Mouse (Mus musculus): ENCODE results near the gene Snu13. TPM values are rescaled to one million over a fixed set of nuclear protein-coding genes. Genes with fewer than 3 reads are reported as not detected.

Snu13 gene
- 237 and 238 TPM in 2 replicates for polyA plus RNA-seq (2015; fragmentation: Nextera tagmentation; extraction: Ambion mirVana)

GRCm38 (mm10) chr15:82047080-82047883 lies at the start of gene Snu13:
Gene Snu13 (minus strand): TSS chr15:82047598.
- under 1% methylated on average over 74 of the region's 74 CpGs for WGBS
- Histone ChIP-seq H3K4me2 (peak within 1 kb of the TSS; percentile 95), H3K9ac (peak within 1 kb of the TSS; percentile 72), H3K9me3 (no peaks in the 10 kb centered on the region), H3K27ac (replicated peaks) (peak within 1 kb of the TSS; percentile 92), H3K4me3 (peak within 1 kb of the TSS; percentile 75), H3K27me3 (no peaks in the 10 kb centered on the region), H3K4me1 (replicated peaks) (peaks cover 35% of the 10 kb centered on the region), H3K36me3 (peaks cover 9% of the 10 kb centered on the region; the same call in 1 of the 2 replicates)
- peak; percentile 93 for ATAC-seq (ENCODE audit: low FRiP score, low read depth)

GRCm38 (mm10) chr15:82091061-82091460 lies 43.7 kb upstream of the Snu13 start:
- H3K27me3 ChIP-seq = no peaks in the 10 kb centered on the region
- ATAC-seq (ENCODE audit: low FRiP score, low read depth) = no peak

GRCm38 (mm10) chr15:82087266-82087665 lies 39.9 kb upstream of the Snu13 start:
- Histone ChIP-seq H3K9me3 (no peaks in the 10 kb centered on the region), H3K27me3 (no peaks in the 10 kb centered on the region), H3K4me3 (no peak overlapping the region), H3K4me1 (replicated peaks) (no peaks in the 10 kb centered on the region), H3K27ac (replicated peaks) (no peak overlapping the region), H3K4me2 (no peak overlapping the region), H3K36me3 (no peaks in the 10 kb centered on the region), H3K9ac (no peak overlapping the region)
- no peak for ATAC-seq (ENCODE audit: low FRiP score, low read depth)
- 12% methylated on average over 10 of the region's 10 CpGs for WGBS

More at GRCm38 (mm10) chr15:82091061-82091460, 43.7 kb upstream of the Snu13 start:
- H3K27ac ChIP-seq (replicated peaks) = no peak overlapping the region
- H3K9ac ChIP-seq = no peak overlapping the region
- 78% methylated on average over 7 of the region's 7 CpGs for WGBS
- no peaks in the 10 kb centered on the region for H3K36me3 ChIP-seq
- no peaks in the 10 kb centered on the region for H3K9me3 ChIP-seq
- H3K4me2 ChIP-seq = no peak overlapping the region
- H3K4me1 ChIP-seq (replicated peaks) = no peaks in the 10 kb centered on the region
- no peak overlapping the region for H3K4me3 ChIP-seq

- Histone ChIP-seq H3K4me1 (replicated peaks) (no peaks in the 10 kb centered on the region), H3K27me3 (no peaks in the 10 kb centered on the region), H3K9me3 (no peaks in the 10 kb centered on the region), H3K9ac (no peak overlapping the region), H3K4me3 (no peak overlapping the region), H3K4me2 (no peak overlapping the region), H3K27ac (replicated peaks) (no peak overlapping the region), H3K36me3 (no peaks in the 10 kb centered on the region)
- 88% methylated on average over 12 of the region's 12 CpGs for WGBS
- no peak for ATAC-seq (ENCODE audit: low FRiP score, low read depth)
Measured at GRCm38 (mm10) chr15:82086131-82086530, 38.7 kb upstream of the Snu13 start.

- Histone ChIP-seq H3K4me2 (no peak overlapping the region), H3K9me3 (no peaks in the 10 kb centered on the region), H3K4me3 (no peak overlapping the region), H3K27me3 (no peaks in the 10 kb centered on the region), H3K9ac (no peak overlapping the region), H3K36me3 (no peaks in the 10 kb centered on the region), H3K27ac (replicated peaks) (no peak overlapping the region), H3K4me1 (replicated peaks) (no peaks in the 10 kb centered on the region)
- no peak for ATAC-seq (ENCODE audit: low FRiP score, low read depth)
- WGBS = 85% methylated on average over 9 of the region's 9 CpGs
Measured at GRCm38 (mm10) chr15:82085606-82086005, 38.2 kb upstream of the Snu13 start.

GRCm38 (mm10) chr15:82081161-82081560 lies 33.8 kb upstream of the Snu13 start:
- no peaks in the 10 kb centered on the region for H3K9me3 ChIP-seq
- H3K36me3 ChIP-seq = no peaks in the 10 kb centered on the region
- H3K27ac ChIP-seq (replicated peaks) = no peak overlapping the region
- no peak overlapping the region for H3K9ac ChIP-seq
- peak; percentile 69; the same call in 1 of the 2 replicates for ATAC-seq (ENCODE audit: low FRiP score, low read depth)
- WGBS = 29% methylated on average over 7 of the region's 7 CpGs
- no peak overlapping the region for H3K4me3 ChIP-seq
- H3K27me3 ChIP-seq = no peaks in the 10 kb centered on the region
- H3K4me1 ChIP-seq (replicated peaks) = no peaks in the 10 kb centered on the region
- no peak overlapping the region for H3K4me2 ChIP-seq

GRCm38 (mm10) chr15:82079883-82080282 lies 32.5 kb upstream of the Snu13 start:
- no peaks in the 10 kb centered on the region for H3K9me3 ChIP-seq
- no peak overlapping the region for H3K27ac ChIP-seq (replicated peaks)
- WGBS = 67% methylated on average over 10 of the region's 10 CpGs
- H3K27me3 ChIP-seq = no peaks in the 10 kb centered on the region
- no peak for ATAC-seq (ENCODE audit: low FRiP score, low read depth)
- H3K4me2 ChIP-seq = no peak overlapping the region
- no peak overlapping the region for H3K9ac ChIP-seq
- H3K36me3 ChIP-seq = no peaks in the 10 kb centered on the region
- H3K4me3 ChIP-seq = no peak overlapping the region
- no peaks in the 10 kb centered on the region for H3K4me1 ChIP-seq (replicated peaks)

GRCm38 (mm10) chr15:82073490-82073889 lies 26.1 kb upstream of the Snu13 start:
- Histone ChIP-seq H3K9me3 (no peaks in the 10 kb centered on the region), H3K9ac (no peak overlapping the region), H3K4me2 (no peak overlapping the region), H3K27ac (replicated peaks) (no peak overlapping the region), H3K27me3 (peaks cover 36% of the 10 kb centered on the region), H3K36me3 (no peaks in the 10 kb centered on the region), H3K4me1 (replicated peaks) (no peaks in the 10 kb centered on the region; the same call in 1 of the 2 replicates), H3K4me3 (no peak overlapping the region)
- ATAC-seq (ENCODE audit: low FRiP score, low read depth) = no peak
- 87% methylated on average over 7 of the region's 7 CpGs for WGBS

GRCm38 (mm10) chr15:82071816-82072469 lies 24.5 kb upstream of the Snu13 start:
- Histone ChIP-seq H3K4me2 (no peak overlapping the region), H3K9ac (no peak overlapping the region), H3K4me1 (replicated peaks) (no peaks in the 10 kb centered on the region; the same call in 1 of the 2 replicates), H3K9me3 (no peaks in the 10 kb centered on the region), H3K4me3 (no peak overlapping the region), H3K27ac (replicated peaks) (no peak overlapping the region), H3K27me3 (peaks cover 41% of the 10 kb centered on the region), H3K36me3 (no peaks in the 10 kb centered on the region)
- WGBS = 93% methylated on average over 26 of the region's 26 CpGs
- ATAC-seq (ENCODE audit: low FRiP score, low read depth) = no peak

GRCm38 (mm10) chr15:82069898-82070297 lies 22.5 kb upstream of the Snu13 start, which contains the start of gene Mei1:
Gene Mei1 (plus strand): TSS chr15:82069996.
- Histone ChIP-seq H3K9ac (no peak within 1 kb of the TSS), H3K27me3 (peaks cover 41% of the 10 kb centered on the region), H3K27ac (replicated peaks) (no peak within 1 kb of the TSS), H3K36me3 (no peaks in the 10 kb centered on the region), H3K4me2 (peak within 1 kb of the TSS; percentile 49), H3K4me1 (replicated peaks) (no peaks in the 10 kb centered on the region; the same call in 1 of the 2 replicates), H3K4me3 (peak within 1 kb of the TSS; percentile 27), H3K9me3 (no peaks in the 10 kb centered on the region)
- no peak for ATAC-seq (ENCODE audit: low FRiP score, low read depth)
- 25% methylated on average over 38 of the region's 40 CpGs for WGBS

- Histone ChIP-seq H3K4me1 (replicated peaks) (no peaks in the 10 kb centered on the region; the same call in 1 of the 2 replicates), H3K9ac (no peak overlapping the region), H3K27me3 (peaks cover 30% of the 10 kb centered on the region), H3K4me3 (no peak overlapping the region), H3K27ac (replicated peaks) (no peak overlapping the region), H3K36me3 (no peaks in the 10 kb centered on the region), H3K4me2 (no peak overlapping the region), H3K9me3 (no peaks in the 10 kb centered on the region)
- ATAC-seq (ENCODE audit: low FRiP score, low read depth) = peak; percentile 51; the same call in 1 of the 2 replicates
- 20% methylated on average over 7 of the region's 7 CpGs for WGBS
Measured at GRCm38 (mm10) chr15:82065511-82065910, 18.1 kb upstream of the Snu13 start.

GRCm38 (mm10) chr15:82063909-82064308 lies 16.5 kb upstream of the Snu13 start:
- Histone ChIP-seq H3K4me2 (no peak overlapping the region), H3K27ac (replicated peaks) (no peak overlapping the region), H3K4me1 (replicated peaks) (no peaks in the 10 kb centered on the region), H3K9me3 (no peaks in the 10 kb centered on the region), H3K36me3 (no peaks in the 10 kb centered on the region), H3K4me3 (no peak overlapping the region), H3K9ac (no peak overlapping the region), H3K27me3 (peaks cover 14% of the 10 kb centered on the region)
- WGBS = 75% methylated on average over 14 of the region's 14 CpGs
- ATAC-seq (ENCODE audit: low FRiP score, low read depth) = no peak
